Mouse (Mus musculus) neural tube, embryonic 14.5 days (tissue): ENCODE measurements around the gene Ccdc85c. TPM values are rescaled to one million over a fixed set of nuclear protein-coding genes. Genes with fewer than 3 reads are reported as not detected.

Source experiments
- polyA plus RNA-seq: library from polyadenylated mRNA; unstranded; fragments of >200 nt; fragmentation: Nextera tagmentation; extraction: Ambion mirVana; gene quantifications from 2 replicates; pipeline ENCODE4 v1.2.1, GENCODE M21; 2014

The Ccdc85c gene
- polyA plus RNA-seq, 1 experiment from 2014 or later, result 17.3 TPM

Other genes starting within 250 kb of the Ccdc85c start
- 90.6 and 91.9 TPM in 2 replicates for gene Setd3, start 96.1 kb downstream of the Ccdc85c start, polyA plus RNA-seq
- gene Ccnk, start 95.8 kb downstream of the Ccdc85c start, polyA plus RNA-seq, result 3.7 and 6.0 TPM in 2 replicates
- 2.0 and 2.3 TPM in 2 replicates for gene Hhipl1, start 30.8 kb upstream of the Ccdc85c start, polyA plus RNA-seq
- 19.6 and 25.4 TPM in 2 replicates for gene Cyp46a1, start 59.0 kb upstream of the Ccdc85c start, polyA plus RNA-seq
- 48.9 and 82.8 TPM in 2 replicates for gene Eml1, start 95.5 kb upstream of the Ccdc85c start, polyA plus RNA-seq